Mouse (Mus musculus) C2C12 (cell line): Measurements from ENCODE around the gene Gm42791.

Experiments used
- CEBPB ChIP-seq: IDR thresholded peaks from one replicate; pipeline ENCODE4 v1.6.1; 2011; ENCODE audit warnings: low read depth, mild to moderate bottlenecking, control low read depth, moderate library complexity
- CTCF ChIP-seq: IDR thresholded peaks from one replicate; pipeline ENCODE4 v1.5.1; 2011; ENCODE audit not compliant: control insufficient read depth, insufficient read depth, insufficient read length
- FOSL1 ChIP-seq: IDR thresholded peaks from one replicate; pipeline ENCODE4 v1.8.0; 2011; ENCODE audit warnings: mild to moderate bottlenecking, low read length; ENCODE audit not compliant: poor library complexity, insufficient read depth, severe bottlenecking
- MAX ChIP-seq: IDR thresholded peaks from one replicate; pipeline ENCODE4 v1.6.1; 2011; ENCODE audit warnings: mild to moderate bottlenecking, control low read depth
- MYOD1 ChIP-seq: IDR thresholded peaks from one replicate; pipeline ENCODE4 v1.6.1; 2011; ENCODE audit warnings: low read depth; ENCODE audit not compliant: control insufficient read depth, insufficient read length
- USF1 ChIP-seq: IDR thresholded peaks from one replicate; pipeline ENCODE4 v1.6.1; 2011; ENCODE audit warnings: low read depth, mild to moderate bottlenecking, control low read depth, moderate library complexity

DNA sequence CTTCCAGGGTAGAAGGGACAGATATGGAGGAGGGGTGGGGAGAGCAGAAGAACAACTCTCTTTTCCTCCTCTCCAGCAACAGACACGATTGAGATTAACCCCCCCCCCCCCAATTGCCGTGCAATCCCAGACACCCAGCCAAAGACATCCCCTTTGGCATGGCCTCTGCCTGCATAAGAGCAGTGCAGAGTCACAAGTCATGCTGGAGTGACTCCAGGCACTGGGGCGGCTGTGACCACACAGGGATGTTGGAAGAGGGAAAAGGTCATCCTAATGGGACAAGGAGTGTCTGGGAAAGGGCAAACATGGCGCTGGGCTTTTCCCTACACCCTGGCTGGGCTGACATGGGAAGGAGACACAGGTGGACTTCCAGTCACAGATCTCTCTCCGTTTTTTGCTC lies 41.8 kb downstream of the Gm42791 start:
- TF ChIP-seq CTCF: no peak
- TF ChIP-seq CEBPB: no peak
- no peak for TF ChIP-seq USF1
- TF ChIP-seq MYOD1: no peak
- TF ChIP-seq FOSL1: no peak
- no peak for TF ChIP-seq MAX
